Mouse (Mus musculus): ENCODE measurements around the gene Micu2.

The Micu2 gene

GRCm38 (mm10) chr14:57890011-57890842, 108.8 kb downstream of the Micu2 start, which contains the start of gene Zdhhc20:
Gene Zdhhc20, minus strand, starts transcription at chr14:57890276.
- peak; percentile 97 for DNase-seq

- DNase-seq = peak; percentile 79
Observed at GRCm38 (mm10) chr14:57889541-57890010, 109.5 kb downstream of the Micu2 start.

- DNase-seq = no peak
Observed at GRCm38 (mm10) chr14:57887171-57887570, 111.9 kb downstream of the Micu2 start.

- no peak for DNase-seq
Observed at GRCm38 (mm10) chr14:57886032-57886431, 113.0 kb downstream of the Micu2 start.

GRCm38 (mm10) chr14:57883341-57883740, 115.7 kb downstream of the Micu2 start:
- DNase-seq = no peak

- no peak for DNase-seq
Observed at GRCm38 (mm10) chr14:57882720-57883119, 116.3 kb downstream of the Micu2 start.

GRCm38 (mm10) chr14:57881793-57882192, 117.3 kb downstream of the Micu2 start:
- DNase-seq = no peak

- no peak for DNase-seq
Observed at GRCm38 (mm10) chr14:57881074-57881473, 118.0 kb downstream of the Micu2 start.

GRCm38 (mm10) chr14:57877921-57878320, 121.1 kb downstream of the Micu2 start:
- DNase-seq = no peak

GRCm38 (mm10) chr14:57866676-57867276, 132.3 kb downstream of the Micu2 start:
- no peak for DNase-seq
